Mouse (Mus musculus) megakaryocyte-erythroid progenitor cell, adult 5-6 weeks (primary cell): ENCODE data around the gene Ikzf5. TPM values are rescaled to one million over a fixed set of nuclear protein-coding genes. Genes with fewer than 3 reads are reported as not detected.
"Not testable (repeated sequence)": the region's sequence is repeated elsewhere in the genome, so short reads cannot be mapped to it uniquely, and the experiment has no call there.

Experiments
- ATAC-seq: replicated peaks from 2 replicates; pipeline ENCODE4 v1.8.0; 2016; ENCODE audit warnings: mild to moderate bottlenecking, inconsistent platforms; ENCODE audit not compliant: severe bottlenecking, poor library complexity, low FRiP score, low TSS enrichment
- total RNA-seq, 2 experiments: library from RNA; stranded (forward) in 1 of 2; stranded (reverse) in 1 of 2; fragments of 200-1000, 215-1000 nt in 1 of 2; fragments of >200 nt in 1 of 2; fragmentation: Nextera tagmentation in 1 of 2; gene quantifications; 2 replicates each; pipeline ENCODE4 v1.2.3; 2014 to 2017

Ikzf5 gene
- total RNA-seq (2014; fragmentation: Nextera tagmentation) = 34.8 and 55.7 TPM in 2 replicates
- total RNA-seq (2017) = 34.0 and 34.6 TPM in 2 replicates

GRCm38 (mm10) chr7:131410416-131411058 is at the start of gene Ikzf5, which contains the start of gene Acadsb:
Ikzf5 (minus strand) TSS chr7:131410521.
Acadsb (plus strand) TSS chr7:131410601.
- peak; percentile 97 for ATAC-seq

GRCm38 (mm10) chr7:131456714-131457113 is 46.4 kb upstream of the Ikzf5 start:
- ATAC-seq = no peak

GRCm38 (mm10) chr7:131437051-131437450 is 26.7 kb upstream of the Ikzf5 start:
- ATAC-seq = no peak

- ATAC-seq = no peak
Observed at GRCm38 (mm10) chr7:131434276-131434675, 24.0 kb upstream of the Ikzf5 start.

- peak; percentile 68; the same call in 1 of the 2 replicates for ATAC-seq
Observed at GRCm38 (mm10) chr7:131432244-131432643, 21.9 kb upstream of the Ikzf5 start.

GRCm38 (mm10) chr7:131427331-131427730 is 17.0 kb upstream of the Ikzf5 start:
- no peak for ATAC-seq

GRCm38 (mm10) chr7:131424912-131425311 is 14.6 kb upstream of the Ikzf5 start:
- peak; percentile 100 for ATAC-seq

GRCm38 (mm10) chr7:131417605-131418004 is 7.3 kb upstream of the Ikzf5 start:
- no peak for ATAC-seq

GRCm38 (mm10) chr7:131416742-131417141 is 6.4 kb upstream of the Ikzf5 start:
- not testable (repeated sequence) for ATAC-seq

- ATAC-seq = no peak
Observed at GRCm38 (mm10) chr7:131411941-131412270, 1.6 kb upstream of the Ikzf5 start.

GRCm38 (mm10) chr7:131411221-131411940 is 1.1 kb upstream of the Ikzf5 start:
- ATAC-seq = no peak

- peak; percentile 46 for ATAC-seq
Observed at GRCm38 (mm10) chr7:131409988-131410385, 334 bp downstream of the Ikzf5 start.

GRCm38 (mm10) chr7:131409321-131409987 is 867 bp downstream of the Ikzf5 start:
- ATAC-seq = 0 out of 2 replicates have a peak, but pooled peaks have one; percentile 29

- not testable (repeated sequence) for ATAC-seq
Observed at GRCm38 (mm10) chr7:131391761-131392160, 18.6 kb downstream of the Ikzf5 start.

- ATAC-seq = peak; percentile 55
Observed at GRCm38 (mm10) chr7:131371880-131372651, 38.3 kb downstream of the Ikzf5 start.

- peak; percentile 49 for ATAC-seq
Observed at GRCm38 (mm10) chr7:131371470-131371860, 38.9 kb downstream of the Ikzf5 start.

GRCm38 (mm10) chr7:131370648-131371469 is 39.5 kb downstream of the Ikzf5 start, which contains the start of gene Pstk:
Pstk (plus strand) TSS chr7:131371141.
- peak; percentile 92 for ATAC-seq

- ATAC-seq = no peak
Observed at GRCm38 (mm10) chr7:131364131-131364530, 46.2 kb downstream of the Ikzf5 start.
